Mouse (Mus musculus): ENCODE measurements around the gene Ptprs.

DNA sequence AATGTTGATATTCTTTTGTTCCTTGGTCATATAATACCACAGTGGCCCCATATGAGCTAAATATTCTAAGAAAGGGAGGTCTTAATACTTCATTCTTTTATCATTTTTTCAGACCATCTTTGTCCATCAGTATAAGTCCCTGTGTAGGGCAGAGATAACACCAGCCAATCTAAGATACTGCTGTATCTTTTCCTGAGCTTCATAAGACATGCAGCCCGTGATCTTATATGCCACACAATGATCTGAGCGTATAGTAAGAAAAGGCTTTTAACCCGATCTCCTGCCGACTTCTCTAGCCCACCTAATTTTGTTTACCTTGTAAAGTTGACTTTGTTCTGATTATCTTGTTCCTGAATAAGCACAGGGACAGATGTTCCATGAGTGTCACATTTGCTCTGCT is 48.7 kb upstream of the Ptprs start:
- TF ChIP-seq POLR2A (IDR thresholded peaks at IDR 0.05; ENCODE audit: low read depth, low read length) (no peak), CTCF (IDR thresholded peaks at IDR 0.05; ENCODE audit: borderline replicate concordance, insufficient read depth, low read length) (no peak)
